Mouse (Mus musculus): ENCODE results near the gene Sik2.
A peak's percentile ranks its signal among the peaks of the same experiment; 100 is the strongest.

DNA sequence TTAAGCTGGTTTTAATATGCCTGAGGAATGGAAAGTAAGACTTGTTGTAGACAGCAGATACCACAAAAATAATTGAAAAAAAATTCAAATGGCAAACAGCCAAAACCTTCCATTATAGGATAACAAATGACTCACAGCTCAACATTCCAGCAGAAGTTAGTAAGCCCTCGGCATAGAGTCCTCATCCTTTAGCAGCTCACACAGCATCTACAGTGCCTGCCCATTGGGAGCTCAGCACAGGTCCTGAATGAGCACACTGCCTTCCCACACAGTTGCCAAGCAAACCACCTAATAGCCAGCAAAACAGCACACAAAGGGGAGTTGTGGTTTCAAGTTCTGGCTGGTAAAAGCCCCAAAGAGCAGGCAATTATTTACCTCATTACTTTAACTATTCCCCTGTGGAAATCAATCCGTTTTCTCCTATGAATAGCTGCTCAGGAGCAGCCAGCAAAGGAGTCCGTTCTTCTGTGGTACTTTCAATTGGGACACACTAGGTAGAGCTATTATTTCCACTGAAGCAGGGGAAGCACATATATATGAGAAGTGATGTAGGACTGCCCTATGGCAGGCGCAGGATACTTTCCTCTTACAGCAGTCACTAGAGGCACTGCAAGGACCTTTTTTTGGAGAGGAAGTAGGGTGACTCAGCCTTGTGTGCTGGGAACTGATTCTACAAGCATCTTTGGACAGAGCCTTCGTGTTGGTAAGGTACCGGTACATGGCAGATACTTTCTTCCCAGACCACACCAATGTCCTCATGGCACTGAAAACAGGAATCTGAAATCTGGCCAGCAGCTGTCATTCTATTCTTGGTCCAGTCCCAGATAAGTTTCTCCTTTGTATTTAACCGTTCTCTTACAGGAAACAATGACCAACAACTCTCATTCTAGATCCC lies 108.6 kb downstream of the Sik2 start:
- TF ChIP-seq CTCF (IDR thresholded peaks at IDR 0.05; ENCODE audit: control insufficient read depth, insufficient read depth, insufficient read length) (no peak), MAX (IDR thresholded peaks at IDR 0.05) (peak; percentile 37), MYOD1 (IDR thresholded peaks at IDR 0.05; ENCODE audit: control insufficient read depth, insufficient read length, low read depth) (no peak), MYOG (IDR thresholded peaks at IDR 0.05; ENCODE audit: control insufficient read depth, extremely low read depth, insufficient read length) (no peak), USF1 (IDR thresholded peaks at IDR 0.05; ENCODE audit: low read depth) (no peak), CEBPB (IDR thresholded peaks at IDR 0.05; ENCODE audit: low read depth) (no peak)

All from C2C12 (cell line).